Mouse (Mus musculus) erythroblast, adult 5-6 weeks (primary cell): ENCODE results near the gene Acsl1. TPM values are rescaled to one million over a fixed set of nuclear protein-coding genes. Genes with fewer than 3 reads are reported as not detected.

ENCODE experiments used
- ATAC-seq: replicated peaks from 2 replicates; pipeline ENCODE4 v1.8.0; 2016; ENCODE audit warnings: moderate number of reproducible peaks, mild to moderate bottlenecking, moderate TSS enrichment, inconsistent platforms; ENCODE audit not compliant: poor library complexity, low FRiP score, severe bottlenecking
- total RNA-seq, 2 experiments: library from RNA; stranded (forward) in 1 of 2; stranded (reverse) in 1 of 2; fragments of 150-400 nt in 1 of 2; fragments of 200-764, 138-1000 nt in 1 of 2; gene quantifications; 2 replicates each; pipeline versions ENCODE4 v1.2.3 to v1.2.4; 2015 to 2017; ENCODE audit warnings: low replicate concordance in 2 of 2

Acsl1 gene
- total RNA-seq (2015; ENCODE audit: low replicate concordance), result 393 and 430 TPM in 2 replicates
- 573 and 623 TPM in 2 replicates for total RNA-seq (2017; ENCODE audit: low replicate concordance)

DNA sequence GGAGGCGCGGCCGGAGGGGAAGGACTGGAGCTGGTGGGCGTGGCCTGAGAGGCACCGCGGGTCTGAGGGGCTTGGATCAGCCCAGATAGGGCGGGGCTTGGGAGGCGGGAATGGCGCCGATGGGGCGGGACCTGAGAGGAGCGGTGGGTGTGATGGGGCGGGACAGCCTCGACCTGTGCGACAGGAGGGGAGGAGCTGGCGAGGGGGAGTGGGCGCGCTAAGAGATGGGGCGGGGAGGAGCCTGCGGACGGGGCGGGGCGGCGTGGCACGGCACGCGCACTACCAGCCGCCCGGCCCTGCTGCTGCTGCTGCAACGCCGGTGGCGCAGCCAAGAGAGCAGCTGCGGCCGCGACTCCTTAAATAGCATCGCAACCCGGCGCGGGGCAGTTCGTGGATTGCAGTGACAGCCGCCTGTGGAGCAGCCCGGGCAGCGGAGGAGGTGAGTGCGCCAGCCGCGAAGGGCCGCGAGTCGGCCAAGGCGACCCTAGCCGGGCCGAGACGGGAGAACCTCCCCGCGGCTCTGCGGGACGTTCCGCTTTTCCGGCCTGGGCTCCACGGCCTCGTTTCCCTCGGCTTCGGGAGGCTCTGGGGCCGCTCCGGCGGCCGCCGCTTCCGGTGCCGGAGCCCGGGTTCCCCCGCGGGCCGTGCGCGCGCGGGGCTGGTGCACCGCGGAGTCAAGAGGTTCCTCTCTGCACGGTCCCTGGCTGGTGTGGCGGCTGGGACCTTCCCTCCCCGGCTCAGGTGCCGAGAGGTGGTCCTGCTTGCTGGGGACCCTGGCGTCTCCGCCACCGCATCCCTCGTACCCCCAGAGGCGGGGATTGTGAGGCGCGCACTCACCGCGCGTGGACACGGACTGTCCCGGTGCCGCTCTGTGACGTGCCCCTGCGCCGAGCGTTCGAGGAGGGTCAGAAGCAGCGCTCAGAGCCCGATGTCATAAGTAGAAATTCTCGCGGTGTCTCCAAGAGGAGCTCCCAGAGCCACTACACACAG, at the start of gene Acsl1:
Acsl1 (plus strand) TSS at position 246 of the 990 bp plus-strand sequence.
- peak; percentile 82 for ATAC-seq

DNA sequence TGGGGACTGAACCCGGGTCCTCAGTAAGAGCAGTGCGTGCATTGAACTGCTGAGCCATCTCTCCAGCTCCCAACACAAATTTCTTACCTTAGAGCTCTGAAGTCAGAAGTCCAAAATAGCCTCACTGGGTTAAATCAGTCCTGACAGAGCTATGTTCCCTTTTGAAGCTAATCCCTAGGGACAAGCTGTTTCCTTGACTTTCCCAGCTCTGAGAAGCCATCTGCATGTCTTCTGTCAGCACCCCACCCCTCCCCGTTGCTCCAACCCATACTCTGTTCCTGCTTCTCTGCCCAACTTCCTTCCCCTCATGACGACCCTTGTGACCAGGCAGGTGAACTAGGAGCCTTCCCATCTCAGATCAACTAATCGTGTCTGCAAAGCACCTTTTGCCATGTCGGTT, 49.3 kb upstream of the Acsl1 start:
- ATAC-seq, result no peak

DNA sequence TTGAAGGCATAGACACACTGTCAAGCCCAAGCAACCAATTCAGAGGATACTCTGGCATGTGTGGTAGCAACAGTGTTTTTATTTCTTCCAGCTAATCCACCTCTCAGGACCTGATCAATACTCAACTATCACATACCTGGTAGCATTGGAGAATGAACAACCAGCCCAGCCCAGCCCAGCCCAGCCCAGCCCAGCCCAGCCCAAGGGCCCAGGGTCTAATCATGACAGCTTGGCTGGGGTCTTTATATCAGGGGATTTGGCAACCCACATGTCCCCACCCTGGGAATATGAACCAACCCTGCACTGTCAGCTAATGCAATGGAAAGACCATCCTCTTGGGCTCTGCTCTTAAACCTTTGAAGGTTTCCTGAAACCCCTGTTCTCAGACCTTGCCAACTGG, 42.9 kb upstream of the Acsl1 start:
- no peak for ATAC-seq

DNA sequence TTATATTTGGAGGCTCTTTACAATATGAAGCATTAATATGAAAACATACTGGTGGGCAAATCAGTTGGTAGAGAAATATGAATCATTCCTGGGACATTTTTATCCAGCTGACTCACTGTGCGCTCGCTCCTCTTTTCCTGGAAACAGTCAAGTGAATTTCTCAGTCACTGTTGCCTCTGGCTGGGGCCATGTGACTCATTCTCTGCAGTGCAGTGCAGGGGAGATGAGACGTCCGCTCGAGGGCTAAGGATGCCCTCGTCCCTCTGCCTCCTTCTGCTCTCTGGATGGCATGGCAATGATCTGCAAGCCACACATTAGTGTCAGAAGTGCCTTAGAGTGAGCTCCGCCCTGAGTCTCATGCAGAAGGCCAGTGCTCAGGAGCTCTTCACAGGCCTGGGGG, 41.0 kb upstream of the Acsl1 start:
- ATAC-seq, result no peak

DNA sequence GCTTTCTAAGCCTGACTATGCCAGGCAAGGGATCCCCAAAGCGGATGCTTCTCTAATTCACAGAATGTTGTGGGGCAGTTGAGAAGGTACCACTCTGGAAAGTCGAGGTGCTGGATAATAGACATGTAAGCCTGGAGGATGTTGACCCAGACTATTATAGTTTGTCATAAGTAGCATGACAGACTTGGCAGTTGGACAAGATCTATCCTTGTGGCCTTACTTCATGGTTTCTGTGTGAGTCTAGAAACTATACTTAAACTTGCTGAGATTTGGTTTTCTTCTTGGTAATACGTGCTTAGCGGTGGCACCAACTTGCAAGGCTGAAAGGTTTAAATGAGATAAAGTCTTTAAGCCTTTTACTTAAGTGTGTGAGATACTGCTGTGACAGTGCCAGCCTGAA, 38.9 kb upstream of the Acsl1 start:
- no peak for ATAC-seq

DNA sequence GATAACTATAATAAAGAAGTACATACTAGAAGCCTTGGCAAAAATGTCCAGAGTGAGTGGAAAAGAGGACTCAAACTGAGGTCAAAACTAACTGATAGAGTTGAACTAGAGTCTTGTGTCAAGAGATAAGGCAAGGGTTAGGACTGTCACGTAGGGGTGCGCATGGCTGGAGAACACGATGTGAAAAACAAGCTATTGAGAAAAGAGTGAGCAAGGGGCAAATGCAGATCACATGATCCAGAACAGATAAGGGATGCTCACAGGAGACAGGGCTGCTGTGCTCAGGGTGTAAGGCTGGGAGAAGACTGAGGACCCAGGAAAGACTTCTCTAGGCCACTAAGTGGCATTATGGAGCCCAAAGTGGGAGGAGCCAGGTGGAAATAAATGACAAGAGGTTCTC, 38.3 kb upstream of the Acsl1 start:
- ATAC-seq, result no peak; the same call in 1 of the 2 replicates

DNA sequence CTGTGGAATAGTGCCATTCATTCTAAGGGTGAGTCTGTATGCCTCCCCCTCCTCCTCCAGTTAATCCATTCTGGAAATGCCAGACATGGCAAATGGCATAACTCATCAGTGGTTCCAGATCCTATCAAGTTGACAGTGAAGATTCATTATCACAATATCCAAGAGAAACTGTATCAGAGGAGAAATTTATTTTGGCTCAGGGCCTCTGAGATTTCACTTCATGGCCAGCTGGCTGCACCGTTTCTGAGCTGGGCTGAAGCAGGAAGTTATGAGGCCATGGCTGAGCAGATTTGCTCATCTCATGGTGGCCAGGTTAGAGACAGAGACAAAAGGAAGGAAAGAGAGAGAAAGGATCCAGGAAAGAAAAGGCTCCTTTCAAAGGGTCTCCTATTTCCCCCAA, 37.2 kb upstream of the Acsl1 start:
- ATAC-seq, result no peak

DNA sequence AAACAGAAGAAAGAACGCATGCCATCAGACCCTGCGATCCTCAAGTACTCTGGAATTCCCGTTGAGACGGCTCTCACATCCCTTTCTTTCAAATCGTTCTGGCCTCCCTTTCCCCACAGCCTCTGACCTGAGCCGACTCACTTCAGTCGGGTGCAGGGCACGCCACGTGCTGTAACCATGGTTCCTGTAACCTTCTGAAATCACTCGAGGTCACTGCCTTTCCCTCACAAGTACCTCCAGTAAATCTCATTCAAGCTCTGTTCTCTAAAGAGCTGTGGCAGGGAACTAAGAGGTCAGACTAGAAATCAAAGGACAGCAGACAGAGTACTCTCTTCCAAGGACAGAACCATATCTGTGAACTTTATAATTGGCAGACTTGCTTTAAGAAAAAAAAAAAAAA, 32.3 kb upstream of the Acsl1 start:
- ATAC-seq, result no peak

DNA sequence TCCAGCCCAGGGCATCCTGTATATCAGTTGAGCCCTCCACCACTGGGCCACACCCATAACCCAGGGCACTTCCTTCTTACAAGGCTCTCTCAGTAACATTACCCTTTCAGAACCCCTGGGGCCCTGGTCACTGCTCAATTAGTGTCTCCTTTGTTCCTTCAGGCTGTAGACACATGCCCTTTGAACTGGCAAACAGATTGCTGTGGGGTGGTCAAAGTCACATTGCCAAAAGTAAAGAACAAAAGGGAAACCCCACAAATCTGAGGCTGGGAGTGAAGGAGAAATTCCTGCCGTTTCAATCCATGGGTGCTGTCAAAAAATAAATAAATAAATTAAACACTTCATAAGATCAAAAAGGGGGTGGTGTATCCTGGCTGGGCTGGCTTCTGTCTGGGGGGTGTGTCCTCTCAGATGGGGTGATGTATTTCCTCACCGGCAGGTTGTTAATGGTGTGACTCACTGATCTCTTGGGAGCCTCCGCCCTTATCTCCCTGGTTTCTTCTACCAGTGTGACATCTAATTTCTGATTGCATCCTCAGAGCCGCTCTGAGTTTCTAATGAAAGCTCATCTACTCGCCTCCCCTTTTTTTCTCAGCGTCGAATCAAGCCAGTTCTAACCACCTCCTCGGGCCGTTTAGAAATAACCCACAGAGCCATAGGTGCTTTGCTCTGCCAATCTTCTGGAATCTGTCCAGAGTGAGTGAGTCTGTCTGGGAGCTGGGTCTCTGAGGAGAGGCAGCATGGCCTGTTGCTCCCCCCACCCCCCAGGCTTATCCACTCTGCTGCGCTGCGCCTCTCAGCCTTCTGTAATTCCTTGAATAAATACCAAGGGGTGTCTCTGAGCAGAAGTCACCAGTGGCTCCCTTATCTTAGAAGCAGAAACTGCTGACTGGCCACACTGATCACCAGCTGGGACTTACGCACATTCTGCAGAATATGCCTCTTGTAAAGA, 24.6 kb upstream of the Acsl1 start:
- 0 out of 2 replicates have a peak, but pooled peaks have one; percentile 34 for ATAC-seq

DNA sequence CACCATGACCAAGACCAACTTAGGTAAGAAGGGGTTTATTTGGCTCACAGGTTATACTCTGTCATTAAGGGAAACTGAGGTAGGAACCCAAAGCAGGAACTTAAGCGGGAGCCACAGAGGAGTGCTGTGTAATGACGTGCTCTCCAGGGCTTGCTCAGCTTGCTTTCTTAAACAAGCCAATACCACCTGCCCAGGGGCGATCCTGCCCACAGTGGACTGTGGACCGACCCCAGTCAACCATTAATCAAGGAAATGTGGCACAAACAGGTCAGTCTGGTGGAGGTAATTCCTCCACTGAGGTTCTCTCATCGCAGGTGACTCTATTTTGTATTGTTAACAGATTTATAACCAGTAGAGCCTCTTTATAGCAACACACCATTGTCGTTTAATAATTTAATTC, 23.5 kb upstream of the Acsl1 start:
- no peak for ATAC-seq

DNA sequence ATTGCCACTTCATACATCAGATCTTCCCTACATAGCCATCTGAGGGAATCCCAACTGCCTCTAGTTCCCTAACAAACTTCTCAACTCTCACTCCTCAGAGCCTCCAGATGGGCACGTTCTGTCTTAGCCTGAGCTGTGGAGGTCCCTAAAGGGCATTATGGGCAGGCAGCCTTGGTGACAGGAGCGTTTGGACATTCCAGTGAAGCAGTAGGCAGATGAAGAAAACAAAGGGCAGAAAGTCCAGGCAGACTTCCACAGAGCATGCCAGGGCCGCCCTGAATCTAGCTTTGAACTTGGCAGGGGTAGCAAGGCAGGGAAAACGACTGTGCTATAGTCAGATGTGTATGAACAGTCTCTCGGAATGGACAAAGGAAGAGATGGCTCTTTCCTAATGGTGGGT, 22.2 kb upstream of the Acsl1 start:
- ATAC-seq, result no peak

DNA sequence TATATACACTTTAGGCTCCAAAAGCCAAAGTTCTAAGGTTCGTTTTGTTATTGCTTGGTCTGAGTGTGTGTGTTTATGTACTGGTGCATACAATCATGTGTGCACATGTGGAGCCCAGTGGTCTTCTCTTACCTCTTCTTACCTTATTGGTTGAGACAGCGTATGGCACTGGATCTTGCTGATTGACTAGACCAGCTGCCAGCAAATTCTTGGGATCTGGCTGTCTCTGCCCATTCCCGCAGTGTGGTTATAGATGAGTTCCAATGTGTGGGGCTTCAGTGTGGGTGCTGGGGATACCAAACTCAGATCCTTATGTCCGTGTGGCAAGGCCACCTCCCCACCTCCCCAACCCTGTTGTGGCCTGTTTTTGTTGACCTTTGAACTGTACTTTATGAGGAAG, 21.8 kb upstream of the Acsl1 start:
- ATAC-seq, result no peak

DNA sequence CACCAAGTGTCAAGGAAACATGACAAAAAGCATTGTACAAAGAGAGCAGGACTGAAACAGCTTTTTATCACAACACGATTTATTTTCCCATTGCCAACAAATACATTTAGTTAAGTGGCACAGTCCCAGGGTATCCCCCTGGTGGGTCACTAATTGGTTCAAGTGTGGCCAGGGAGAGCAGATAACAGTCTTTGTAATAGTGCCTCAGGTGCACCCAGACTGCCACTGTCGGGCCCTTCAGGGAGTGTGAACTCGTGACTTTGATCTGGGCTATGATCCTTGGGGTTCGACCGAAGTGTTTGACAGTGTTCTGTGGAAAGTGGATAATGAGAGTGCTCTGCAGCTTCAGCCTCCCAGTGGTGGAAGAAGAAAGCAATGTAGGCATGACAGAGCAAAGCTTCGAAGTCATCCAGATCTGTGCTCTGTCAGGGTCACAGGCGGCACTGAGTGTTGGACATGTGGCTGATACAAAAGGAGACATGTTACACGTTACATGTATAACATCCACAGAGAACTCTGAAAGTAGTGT, 21.1 kb upstream of the Acsl1 start:
- ATAC-seq, result no peak

DNA sequence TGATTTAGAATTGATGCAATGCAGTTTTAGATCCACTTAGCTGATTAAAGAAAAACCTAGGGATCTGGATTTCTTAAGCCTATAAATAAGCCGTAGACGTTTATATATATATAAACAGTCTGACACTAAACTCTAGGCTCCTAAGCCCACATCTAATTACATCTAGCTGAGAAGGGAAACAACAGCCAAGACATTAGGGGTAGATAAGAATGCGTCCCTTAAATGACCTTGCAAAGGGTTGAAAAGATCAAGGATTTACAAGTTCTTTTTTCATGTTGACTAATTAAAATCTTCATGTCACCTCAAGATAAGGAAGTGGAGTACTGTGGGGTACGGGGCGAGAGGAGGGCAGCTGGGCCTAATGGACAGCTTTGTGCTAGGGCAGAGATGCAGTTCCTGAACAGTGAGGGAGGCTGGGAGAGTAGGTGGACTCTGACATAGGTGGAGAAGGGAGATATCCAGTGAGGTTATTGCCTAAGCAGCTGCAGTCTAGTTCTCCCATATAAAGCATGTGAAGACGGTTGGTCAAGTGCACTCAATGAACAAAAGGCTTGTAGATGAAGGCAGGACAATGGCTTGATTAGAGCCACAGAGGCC, 12.5 kb upstream of the Acsl1 start:
- ATAC-seq, result peak; percentile 45; the same call in 1 of the 2 replicates

DNA sequence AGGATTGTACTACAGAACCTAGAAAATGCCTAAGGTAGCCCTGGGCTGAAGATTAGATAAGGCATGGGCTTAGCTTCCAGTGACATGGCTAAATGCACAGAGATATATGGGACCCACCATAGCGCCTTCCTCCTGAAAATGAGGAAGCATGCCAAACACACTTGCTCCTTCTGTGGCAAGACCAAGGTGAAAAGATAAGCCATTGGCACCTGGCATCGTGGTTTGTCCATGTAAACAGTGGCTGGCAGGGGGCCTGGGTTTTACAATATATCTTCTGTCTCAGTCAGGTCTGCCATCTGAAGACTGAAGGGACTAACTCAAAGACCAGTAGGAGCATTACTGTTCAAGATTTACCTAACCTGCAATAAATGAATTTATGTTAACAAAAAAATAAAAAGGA, 2.4 kb upstream of the Acsl1 start:
- no peak for ATAC-seq

DNA sequence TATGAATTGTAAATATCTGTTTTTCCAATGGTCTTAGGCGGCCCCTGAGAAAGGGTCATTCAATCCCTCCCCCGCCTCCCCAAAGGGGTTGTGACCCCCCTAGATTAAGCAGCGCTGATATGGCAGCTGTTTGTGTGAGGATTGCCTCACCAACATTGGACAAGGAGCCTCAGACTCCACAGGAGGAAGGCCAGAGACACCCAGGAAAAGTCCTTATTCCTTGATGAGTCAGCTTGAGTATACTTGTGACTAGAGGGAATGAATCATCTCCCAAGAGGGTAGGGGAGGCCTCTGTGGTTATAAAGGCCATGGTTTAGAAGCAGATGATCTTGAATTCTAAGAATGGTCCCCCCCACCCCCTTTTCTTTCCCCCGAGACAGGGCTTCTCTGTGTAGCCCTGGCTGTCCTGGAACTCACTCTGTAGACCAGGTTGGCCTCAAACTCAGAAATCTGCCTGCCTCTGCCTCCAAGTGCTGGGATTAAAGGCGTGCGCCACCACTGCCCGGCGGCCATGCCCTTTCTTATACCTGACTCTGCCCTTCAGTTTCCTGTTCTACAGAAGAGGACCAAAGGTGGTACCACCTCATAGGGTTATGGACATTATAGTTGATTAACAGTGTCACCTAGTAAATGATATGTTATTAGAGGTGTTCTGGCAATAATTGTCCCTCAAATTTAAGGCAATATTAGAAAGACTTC, 1.6 kb upstream of the Acsl1 start:
- ATAC-seq, result no peak

DNA sequence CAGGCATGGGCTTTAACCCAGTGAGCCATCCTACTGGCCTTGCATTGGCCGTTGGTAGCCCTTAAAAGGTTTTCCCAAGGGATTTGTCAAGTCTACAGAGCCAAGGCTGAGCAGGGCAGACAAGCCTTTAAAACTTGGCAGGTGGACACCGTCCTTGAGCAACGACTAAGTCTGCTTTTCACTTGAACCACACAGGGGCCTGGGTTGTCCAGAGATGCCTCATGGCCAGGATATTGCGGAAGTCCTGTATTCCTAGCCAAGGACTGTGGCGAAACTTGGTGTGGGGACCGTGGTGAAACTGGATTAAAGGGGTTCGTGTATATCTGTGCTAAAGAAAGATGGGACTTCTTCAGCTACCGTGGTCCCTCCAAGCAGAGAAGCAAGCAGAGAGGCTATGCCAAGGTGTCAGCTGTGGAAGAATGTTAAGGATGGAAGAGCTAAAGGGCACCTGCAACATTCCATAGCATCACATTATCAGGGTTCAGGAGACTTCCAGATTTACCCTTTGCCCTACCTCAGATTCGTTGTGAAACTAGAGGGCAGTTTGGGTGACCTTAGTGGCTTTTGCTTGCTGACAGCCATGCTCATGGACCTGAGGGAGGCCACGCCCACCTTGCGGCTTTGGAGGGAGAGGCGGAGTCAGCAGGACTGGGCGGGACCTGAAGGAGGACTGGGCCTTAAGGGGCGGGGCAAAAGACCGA, 596 bp upstream of the Acsl1 start:
- peak; percentile 77 for ATAC-seq

DNA sequence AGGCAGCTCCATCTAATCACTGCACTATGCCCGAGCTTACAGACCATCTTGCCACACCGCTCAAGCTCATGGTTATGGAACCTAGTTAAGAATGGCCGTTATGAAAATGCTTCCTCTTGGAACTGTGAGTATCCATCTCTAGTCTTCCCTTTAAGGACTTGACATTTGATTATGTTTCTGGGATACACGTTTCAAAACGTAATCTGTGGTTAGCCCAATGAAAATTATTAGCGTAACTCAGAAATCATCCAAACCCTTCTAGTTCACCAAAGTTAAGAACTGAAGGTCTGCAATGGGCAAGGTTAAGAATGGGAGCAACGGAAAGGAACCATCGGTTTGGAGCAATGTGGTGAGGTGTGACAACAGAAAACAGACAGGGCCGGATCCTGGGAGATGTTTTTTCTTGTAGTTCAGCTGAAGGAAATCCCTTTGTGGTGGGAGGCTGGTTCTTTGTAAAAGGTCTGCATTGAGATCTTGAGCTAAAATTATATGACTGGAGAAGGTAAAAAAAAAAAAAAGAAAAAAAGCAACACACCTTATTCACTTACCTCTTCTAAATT, 1.2 kb downstream of the Acsl1 start:
- no peak for ATAC-seq
